Mouse (Mus musculus): ENCODE measurements at regions not wholly inside any gene's neighbourhood (a gene's known extent, or its start where the extent isn't known, plus 50 kb on each side); places are given as distances from the start of the nearest gene placed in this dataset.
"Not testable (repeated sequence)": the region's sequence is repeated elsewhere in the genome, so short reads cannot be mapped to it uniquely, and the experiment has no call there.

GRCm38 (mm10) chr12:22156467-22157037, 739.1 kb upstream of the Ywhaq start:
- DNase-seq (ENCODE audit: extremely low spot score): peak; percentile 17

- not testable (repeated sequence) for DNase-seq (ENCODE audit: extremely low spot score)
Measured at GRCm38 (mm10) chr12:22155341-22155740, 737.9 kb upstream of the Ywhaq start.
